In the genomic region with DNA sequence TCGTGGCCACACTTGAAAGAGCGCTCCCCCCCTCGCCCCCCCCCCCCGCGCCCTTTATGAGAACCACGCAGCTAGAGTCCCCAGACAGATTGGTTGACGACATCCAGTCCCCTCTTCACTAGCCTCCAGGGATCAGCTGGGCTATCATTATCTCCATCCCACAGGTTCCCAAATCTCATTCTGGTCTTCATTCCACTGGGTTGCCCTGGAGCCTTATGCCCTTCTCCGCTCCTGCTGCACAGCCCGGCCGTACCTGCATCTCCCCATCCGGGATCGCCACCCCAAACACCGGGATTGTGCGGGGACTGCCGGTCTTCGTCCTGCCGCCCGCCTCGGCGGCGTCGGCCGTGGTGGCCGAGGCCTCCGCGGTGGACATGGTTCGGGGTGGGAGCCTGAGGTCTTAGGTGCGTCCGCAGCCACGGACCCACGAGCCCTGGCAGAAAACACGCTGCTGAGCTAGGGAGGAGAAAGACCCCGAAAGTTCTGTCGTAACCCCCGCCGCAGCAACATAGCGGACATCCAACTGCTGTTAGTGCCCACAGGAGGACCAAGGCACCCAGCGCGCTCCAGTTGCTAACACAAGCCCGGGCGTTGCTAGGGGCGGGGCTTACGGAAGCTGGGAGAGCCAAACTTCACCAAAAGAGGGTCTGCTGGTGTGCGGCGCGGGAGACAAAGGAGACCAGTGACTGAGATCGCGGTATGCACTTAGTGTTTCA, we compare ENCODE assay signal across 8 mouse cellular contexts. TPM values are rescaled to one million over a fixed set of nuclear protein-coding genes. Genes with fewer than 3 reads are reported as not detected.
A peak's percentile ranks its signal among the peaks of the same experiment; 100 is the strongest.
DNase-seq lines count a peak whose midpoint lies in the region; ATAC-seq lines count a peak whose summit lies in the region.

A gene (minus strand): TSS at position 585 of the 716 bp plus-strand sequence.

- H3K36me3 ChIP-seq in hindbrain, embryonic 16.5 days (ENCODE audit: control insufficient read depth, insufficient read depth, low read length): no peaks in the 10 kb centered on the region

- peak within 1 kb of the TSS; percentile 80 for H3K4me2 ChIP-seq in hindbrain, embryonic 16.5 days (ENCODE audit: low read length)

- no peaks in the 10 kb centered on the region for H3K27me3 ChIP-seq in hindbrain, embryonic 16.5 days (replicated peaks; ENCODE audit: control insufficient read depth, insufficient read depth, low read length)

- H3K4me1 ChIP-seq in hindbrain, embryonic 16.5 days (ENCODE audit: control insufficient read depth, insufficient read depth, low read depth, low read length): peaks cover 8% of the 10 kb centered on the region

- H3K9me3 ChIP-seq in hindbrain, embryonic 16.5 days (ENCODE audit: control insufficient read depth, low read length): no peaks in the 10 kb centered on the region

- H3K9ac ChIP-seq in hindbrain, embryonic 16.5 days (ENCODE audit: low read depth, low read length): peak within 1 kb of the TSS; percentile 80

- peak within 1 kb of the TSS; percentile 84 for H3K4me3 ChIP-seq in hindbrain, embryonic 16.5 days (ENCODE audit: low read length)

- WGBS in hindbrain, embryonic 16.5 days: 0% methylated on average over 46 of the region's 48 CpGs

- peak within 1 kb of the TSS; percentile 73 for H3K27ac ChIP-seq in hindbrain, embryonic 16.5 days (ENCODE audit: low read depth, low read length)

- peak; percentile 73 for DNase-seq in adrenal gland, adult 8-10 months
- DNase-seq in cerebellum, postnatal 4 days (ENCODE audit: low spot score in 2 of 2): peak; percentile 81 to 87
- peak; percentile 8 to 26 for DNase-seq in gastrocnemius, adult 8-10 months (ENCODE audit: low spot score in 2 of 2)
- DNase-seq in left cerebral cortex, adult 11 months (ENCODE audit: low spot score): peak; percentile 81
- peak; percentile 73 for DNase-seq in lung, postnatal 14 days
- peak; percentile 93 to 94 for DNase-seq in right cerebral cortex, adult 2 months (ENCODE audit: low spot score in 2 of 2)
- no peak for DNase-seq in c-Kit-positive CD71-positive TER-119-positive erythroid progenitor cells, embryonic 14.5 days (ENCODE audit: low spot score)

- ATAC-seq in hindbrain, embryonic 16.5 days: peak; percentile 99

RNA-seq across cellular contexts. Expression of the gene that starts here (rescaled TPM):
- 10 to 100 TPM in 2 of 4 experiments, 1 to 10 TPM in 2; 6.1 to 22.5 (median 12.7) TPM for total RNA-seq in adrenal gland, adult 8-10 months (2022)
- under 1 TPM in 1 of 4 experiments, not detected in 3; 0.41 TPM for total RNA-seq in gastrocnemius, adult 8-10 months (2022)
- 8.3 and 10.8 TPM in 2 replicates for polyA plus RNA-seq in hindbrain, embryonic 16.5 days (2015; fragmentation: Nextera tagmentation; extraction: Ambion mirVana)

Comparison
In these comparisons a context has a peak if more than half of its experiments do, and no peak if none do; other contexts are left out.
1. RNA of the gene that starts here (total RNA-seq): 6.1 to 22.5 TPM in adrenal gland, adult 8-10 months; 0.41 TPM in gastrocnemius, adult 8-10 months; every median in the first group is over 4 times any median in the second.
2. Peak in DNase-seq in gastrocnemius, adult 8-10 months; RNA of the gene not detected or under 1 TPM.